Mouse (Mus musculus): Measurements from ENCODE around the gene Il17d. TPM values are rescaled to one million over a fixed set of nuclear protein-coding genes. Genes with fewer than 3 reads are reported as not detected.

The Il17d gene
- total and polyA plus RNA-seq, 3 experiments, result 2.0 to 19.4 (median 2.6) TPM

Other genes with a start within 250 kb of the Il17d start
- 10 to 100 TPM in 1 of 2 experiments, 1 to 10 TPM in 1; 9.7 to 12.3 TPM for gene Cryl1, start 126.2 kb upstream of the Il17d start, total RNA-seq (2021)
- 13.1 and 14.5 TPM in 2 replicates for gene Cryl1, start 126.2 kb upstream of the Il17d start, polyA plus RNA-seq (2012; rRNA removed)
- gene Ift88, start 100.7 kb upstream of the Il17d start, total RNA-seq (2021), result 10 to 100 TPM; 10.9 to 13.9 TPM
- gene Ift88, start 100.7 kb upstream of the Il17d start, polyA plus RNA-seq (2012; rRNA removed), result 2.1 and 2.5 TPM in 2 replicates
- 10 to 100 TPM; 28.4 to 29.4 TPM for gene Eef1akmt1, start 46.8 kb downstream of the Il17d start, total RNA-seq (2021)
- gene Eef1akmt1, start 46.8 kb downstream of the Il17d start, polyA plus RNA-seq (2012; rRNA removed), result 5.1 and 5.7 TPM in 2 replicates
- gene Xpo4, start 140.7 kb downstream of the Il17d start, total RNA-seq (2021), result 10 to 100 TPM; 28.5 to 33.6 TPM
- gene Xpo4, start 140.7 kb downstream of the Il17d start, polyA plus RNA-seq (2012; rRNA removed), result 2.3 and 3.2 TPM in 2 replicates
- 1 to 10 TPM in 1 of 2 experiments, not detected in 1; 3.5 TPM for gene Gm49361, start 221.3 kb downstream of the Il17d start, total RNA-seq (2021)
- not detected in 2 replicates for gene Gm49361, start 221.3 kb downstream of the Il17d start, polyA plus RNA-seq (2012; rRNA removed)
- 10 to 100 TPM; 43.0 to 44.4 TPM for gene Lats2, start 233.6 kb downstream of the Il17d start, total RNA-seq (2021)
- gene Lats2, start 233.6 kb downstream of the Il17d start, polyA plus RNA-seq (2012; rRNA removed), result 92.0 and 94.2 TPM in 2 replicates